Mouse (Mus musculus) lung, postnatal 10 days (tissue): ENCODE measurements around the gene Donson.
A peak's percentile ranks its signal among the peaks of the same experiment; 100 is the strongest.

Experiments
- DNase-seq: peaks from one replicate; pipeline ENCODE4 v3.0.0; 2021

Donson gene

DNA sequence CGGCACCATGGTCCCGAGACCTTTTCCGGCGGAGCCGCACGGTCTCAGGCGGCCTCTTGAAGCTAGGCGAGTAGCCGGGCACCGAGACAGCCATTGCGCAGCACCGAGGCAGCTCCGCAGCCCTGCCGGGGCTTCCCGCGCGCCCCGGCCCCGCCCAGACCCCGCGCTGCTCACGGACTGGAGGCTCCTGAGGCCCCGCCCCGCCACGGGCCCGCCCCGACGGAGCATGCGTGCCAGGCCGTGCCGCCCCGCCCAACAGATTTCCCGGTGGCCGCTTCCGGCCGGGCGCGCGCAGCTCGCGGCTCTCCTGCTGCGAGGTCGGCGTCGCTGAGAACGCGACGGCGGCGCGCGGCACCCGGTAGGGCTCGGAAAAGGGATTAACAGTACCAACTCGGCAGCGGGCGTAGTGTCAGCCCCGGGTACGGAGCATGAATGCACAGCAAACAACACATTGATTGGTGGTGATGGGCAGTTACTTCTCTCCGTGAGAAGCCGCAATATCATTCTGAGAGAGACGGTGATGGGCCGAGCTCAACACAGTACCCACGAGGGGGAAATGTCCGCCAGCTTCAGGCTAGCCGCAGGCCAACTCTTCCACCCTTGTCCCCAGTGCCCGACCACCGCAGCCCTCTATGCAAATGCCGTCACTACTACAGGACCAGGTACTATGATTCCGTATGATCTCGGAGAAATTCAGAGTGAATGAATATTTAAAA is at the start of gene Donson:
Gene Donson (minus strand): TSS at position 152 of the 716 bp plus-strand sequence.
- DNase-seq, result peak; percentile 95

GRCm38 (mm10) chr16:91736046-91736816 is 47.7 kb upstream of the Donson start:
- DNase-seq, result no peak

DNA sequence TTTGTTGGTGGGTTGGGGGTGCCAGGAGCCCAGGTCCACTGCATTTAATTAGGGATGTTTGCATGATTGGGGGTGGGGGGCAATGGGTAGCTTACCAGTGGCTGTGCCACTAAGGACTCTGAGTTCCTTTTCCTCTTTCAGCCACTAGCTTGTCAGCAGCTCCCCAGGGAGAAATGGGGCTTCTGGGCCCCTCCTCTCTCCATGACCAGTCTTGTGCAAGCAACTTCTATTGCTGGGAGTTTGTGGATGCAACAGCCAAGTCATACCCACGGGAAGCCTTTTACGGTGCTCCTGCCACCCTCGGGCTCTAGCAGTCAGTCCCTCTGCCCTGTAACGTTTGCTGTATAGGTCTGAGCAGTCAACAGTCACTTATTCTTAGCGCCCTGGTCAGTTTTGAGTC is 46.2 kb upstream of the Donson start:
- no peak for DNase-seq

DNA sequence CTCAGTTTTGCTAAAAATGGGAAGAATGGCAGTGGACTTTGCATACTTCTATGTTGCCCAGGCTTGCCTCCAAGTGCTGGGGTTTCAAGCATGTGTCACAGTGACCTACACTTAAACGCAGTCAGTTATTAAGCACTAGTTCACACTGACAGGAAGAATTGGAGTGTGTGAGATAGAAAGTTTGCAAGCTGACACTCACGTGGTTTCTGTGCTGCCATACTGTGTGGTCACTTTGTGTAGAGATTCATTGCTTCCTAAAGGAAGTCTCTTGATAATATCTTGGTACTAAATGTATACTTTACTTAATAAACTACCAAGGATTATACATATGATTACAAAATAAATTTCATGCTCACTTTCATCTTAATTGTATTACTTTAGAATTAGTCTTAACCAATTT is 44.2 kb upstream of the Donson start:
- DNase-seq, result no peak

DNA sequence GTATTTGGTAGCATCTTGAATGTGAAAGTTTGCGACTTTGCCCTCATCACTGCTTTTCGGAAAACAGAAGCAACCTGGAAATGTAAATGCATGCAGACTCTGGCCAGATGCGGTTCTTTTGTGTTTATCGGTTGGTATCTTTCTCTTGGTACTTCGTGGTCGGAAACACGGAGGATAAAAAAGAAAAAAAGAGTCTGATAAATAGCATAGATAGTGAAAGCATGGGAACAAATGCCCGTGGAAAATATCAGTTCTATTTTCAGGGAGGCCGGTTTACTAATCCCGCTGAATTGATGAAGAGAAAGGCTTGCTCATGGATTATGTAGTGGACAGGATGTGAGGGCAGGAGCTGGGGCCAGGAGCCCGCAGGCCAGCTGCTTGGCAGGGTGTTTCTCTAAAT is 41.9 kb upstream of the Donson start:
- no peak for DNase-seq

DNA sequence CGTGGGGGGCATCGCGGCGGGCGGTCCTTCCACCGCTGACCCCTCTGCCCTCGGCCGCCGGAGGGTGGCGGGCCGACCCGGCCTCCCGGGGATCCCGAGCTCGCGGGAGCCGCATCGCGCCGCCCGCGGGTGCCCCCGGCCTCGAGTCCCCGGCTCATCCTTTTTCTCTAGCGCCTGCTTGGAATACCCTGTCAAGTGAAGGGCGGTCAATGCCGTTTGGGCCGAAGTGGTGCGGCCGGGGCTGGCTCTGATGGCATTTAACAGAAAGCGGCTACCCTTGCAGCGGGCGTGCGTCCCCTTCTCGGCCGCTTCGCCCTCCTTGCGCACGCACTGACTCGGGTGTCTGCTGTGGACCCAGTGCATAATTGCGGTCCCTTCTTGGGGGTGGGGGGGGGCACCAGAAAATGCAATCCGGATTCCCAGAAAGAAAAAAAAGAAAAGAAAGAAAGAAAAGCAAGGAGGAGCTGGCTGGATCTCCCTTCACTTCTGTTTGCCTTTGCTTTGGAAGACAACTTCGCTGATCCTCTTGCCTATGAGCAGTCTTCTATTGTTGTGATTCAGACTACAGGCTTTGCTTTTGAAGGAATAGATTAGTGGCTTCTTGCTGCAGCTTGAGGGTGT is 41.4 kb upstream of the Donson start:
- DNase-seq, result peak; percentile 50

DNA sequence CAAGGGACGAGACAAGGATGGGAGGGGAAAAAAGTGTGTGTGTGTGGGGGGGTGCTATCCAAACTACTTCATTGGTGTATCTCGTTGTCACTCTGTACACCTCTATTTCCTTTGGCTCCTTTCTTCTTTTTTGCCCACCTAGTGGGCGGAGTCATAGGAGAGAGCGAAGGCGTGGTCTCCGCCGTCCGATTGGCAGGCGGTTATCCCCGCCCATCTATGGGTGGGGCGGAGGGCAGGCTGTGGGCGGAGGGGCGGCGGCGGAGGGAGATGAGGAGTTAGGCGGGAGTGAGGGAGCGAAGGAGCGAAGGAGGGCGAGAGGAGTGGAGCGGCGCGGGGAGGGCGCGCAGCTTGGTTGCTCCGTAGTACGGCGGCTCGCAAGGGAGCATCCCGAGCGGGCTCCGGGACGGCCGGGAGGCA is 40.5 kb upstream of the Donson start, which contains the start of gene Itsn1:
Gene Itsn1 (plus strand): TSS at position 216 of the 417 bp plus-strand sequence.
- peak; percentile 99 for DNase-seq

- DNase-seq, result peak; percentile 99
These were observed 39.8 kb upstream of the Donson start, which contains the start of gene Cryzl1 for GRCm38 (mm10) chr16:91728123-91729065. TSS of gene Cryzl1 (minus strand) at chr16:91728975.

GRCm38 (mm10) chr16:91727433-91727832 is 38.9 kb upstream of the Donson start:
- peak; percentile 36 for DNase-seq

GRCm38 (mm10) chr16:91724247-91724646 is 35.7 kb upstream of the Donson start:
- peak; percentile 71 for DNase-seq

- DNase-seq, result no peak
These were observed 28.8 kb upstream of the Donson start for GRCm38 (mm10) chr16:91717399-91717798.

DNA sequence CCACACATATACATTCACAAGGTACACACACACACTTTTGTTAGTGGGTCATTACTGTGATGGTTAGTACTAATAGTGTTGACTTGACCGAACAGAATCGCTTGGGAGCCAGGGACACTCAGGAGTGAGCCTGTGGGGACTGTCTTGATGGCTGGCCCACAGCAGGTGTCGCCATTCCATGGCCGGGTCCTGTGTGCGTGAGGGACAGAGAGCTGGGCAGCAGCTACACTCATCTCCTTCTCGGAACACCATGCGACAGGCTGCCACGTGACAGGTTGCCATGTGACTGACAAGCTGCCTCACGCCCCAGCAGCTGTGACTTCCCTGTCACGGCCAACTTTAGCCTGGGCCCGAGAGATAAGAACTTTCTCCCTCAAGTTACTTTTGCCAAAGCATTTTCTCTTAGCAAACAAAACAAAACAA is 28.4 kb upstream of the Donson start:
- peak; percentile 26 for DNase-seq

DNA sequence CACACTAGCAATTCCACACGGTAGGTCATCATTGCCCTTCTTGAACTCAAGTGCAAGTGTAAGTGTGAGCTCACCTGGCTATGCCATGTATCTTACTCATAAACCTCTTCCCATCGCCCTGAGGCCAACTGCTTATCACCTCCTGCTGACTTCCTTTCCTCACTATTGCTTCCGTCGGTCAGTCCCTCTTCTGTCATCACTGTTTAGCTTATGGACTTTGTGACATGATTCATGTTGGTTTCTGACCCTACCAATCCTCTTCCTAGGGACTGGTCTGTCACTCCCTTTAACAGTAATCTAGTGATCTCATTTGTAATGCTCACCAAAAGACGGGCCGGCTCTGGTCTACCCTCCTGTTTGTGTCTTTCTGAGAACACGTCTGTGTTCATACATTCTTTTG is 21.7 kb upstream of the Donson start:
- DNase-seq, result no peak

DNA sequence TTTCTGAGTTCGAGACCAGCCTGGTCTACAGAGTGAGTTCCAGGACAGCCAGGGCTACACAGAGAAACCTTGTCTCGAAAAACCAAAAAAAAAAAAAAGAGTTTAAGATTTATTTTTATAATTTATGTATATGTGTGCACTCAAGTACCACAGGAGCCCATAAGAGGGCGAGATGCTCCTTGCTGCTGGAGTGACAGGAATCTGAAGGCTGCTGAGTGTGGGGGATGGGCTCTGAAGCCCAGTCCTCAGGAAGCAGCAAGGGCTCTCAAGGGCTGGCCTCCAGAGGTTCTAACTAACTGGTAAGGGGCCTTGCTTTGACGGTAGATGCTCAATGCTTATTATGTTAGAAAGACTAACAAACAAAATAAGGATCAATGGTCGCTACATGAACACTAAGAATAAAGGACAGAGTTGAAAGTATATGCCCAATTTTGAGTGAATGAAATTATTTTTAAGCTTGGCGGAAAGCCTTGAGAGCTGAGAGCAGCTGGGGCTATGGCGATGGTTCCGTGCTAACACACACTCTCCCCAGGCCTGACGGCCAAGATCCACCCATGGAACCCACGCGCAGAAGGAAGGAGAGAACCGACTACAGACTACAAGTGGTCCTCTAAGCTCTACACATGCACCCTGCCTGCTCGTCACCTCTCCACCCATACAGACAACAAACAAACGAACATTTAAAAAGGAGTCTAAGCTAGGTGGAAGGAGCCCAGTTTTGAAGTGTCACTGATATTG is 16.2 kb upstream of the Donson start:
- no peak for DNase-seq

DNA sequence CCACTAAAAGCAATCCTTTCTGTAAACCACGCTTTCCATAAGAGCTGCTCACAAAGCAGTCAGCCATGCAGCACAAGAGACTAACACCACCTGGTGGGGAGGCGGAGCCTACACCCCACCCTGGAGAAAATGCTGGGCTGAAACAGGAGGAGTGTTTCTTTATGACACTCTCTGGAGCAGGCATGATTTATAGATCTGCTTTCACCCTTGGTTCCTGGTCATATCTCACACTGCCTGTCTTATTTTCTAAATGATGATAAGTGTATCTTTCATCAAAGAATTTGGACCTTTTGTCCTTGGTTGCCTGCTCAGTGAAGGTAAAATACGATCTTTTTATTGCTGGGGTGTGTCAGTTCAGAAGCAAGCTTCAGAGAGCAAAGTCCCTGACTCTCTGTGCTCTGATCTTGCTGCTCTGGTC is 14.2 kb upstream of the Donson start:
- no peak for DNase-seq

DNA sequence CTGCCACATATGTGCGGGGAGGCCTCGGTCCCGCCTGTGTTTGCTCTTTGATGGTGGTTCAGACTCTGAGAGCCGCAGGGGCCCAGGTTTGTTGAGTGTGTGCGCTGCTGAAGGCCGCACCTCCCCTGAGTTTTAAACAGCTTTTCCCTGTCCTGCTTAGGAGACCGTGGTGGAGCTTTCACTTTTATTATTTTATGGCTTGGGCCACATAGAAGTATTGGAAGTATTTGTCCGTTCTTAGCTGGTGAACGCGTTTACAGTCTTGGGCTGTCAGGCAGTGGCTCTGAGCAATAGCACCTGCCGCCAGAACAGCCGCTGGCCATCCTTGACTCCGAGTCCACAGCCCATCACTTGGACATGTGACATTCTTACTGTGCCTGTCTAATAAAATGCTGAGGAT is 13.3 kb upstream of the Donson start:
- DNase-seq, result peak; percentile 67

DNA sequence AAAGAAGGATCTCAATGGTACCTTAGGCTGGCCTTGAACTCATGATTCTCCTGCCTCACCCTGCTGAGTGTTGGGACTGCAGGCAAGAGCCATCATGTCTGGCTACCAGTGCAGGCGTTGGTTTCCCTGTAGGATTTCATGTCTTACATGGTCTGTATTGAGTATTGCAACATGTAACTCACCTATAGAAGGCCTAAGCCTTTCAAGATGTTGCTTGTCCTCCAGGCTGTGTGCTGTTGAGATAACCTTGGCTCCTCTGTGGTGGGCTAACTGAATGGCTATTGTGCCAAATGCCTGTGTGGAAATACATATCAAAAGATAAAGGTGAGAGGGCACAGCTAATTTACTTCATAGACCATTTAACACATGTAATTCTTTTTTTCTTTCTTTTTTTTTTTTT is 10.4 kb upstream of the Donson start:
- no peak for DNase-seq

- DNase-seq, result no peak
These were observed 6.7 kb upstream of the Donson start for GRCm38 (mm10) chr16:91695108-91695755.

DNA sequence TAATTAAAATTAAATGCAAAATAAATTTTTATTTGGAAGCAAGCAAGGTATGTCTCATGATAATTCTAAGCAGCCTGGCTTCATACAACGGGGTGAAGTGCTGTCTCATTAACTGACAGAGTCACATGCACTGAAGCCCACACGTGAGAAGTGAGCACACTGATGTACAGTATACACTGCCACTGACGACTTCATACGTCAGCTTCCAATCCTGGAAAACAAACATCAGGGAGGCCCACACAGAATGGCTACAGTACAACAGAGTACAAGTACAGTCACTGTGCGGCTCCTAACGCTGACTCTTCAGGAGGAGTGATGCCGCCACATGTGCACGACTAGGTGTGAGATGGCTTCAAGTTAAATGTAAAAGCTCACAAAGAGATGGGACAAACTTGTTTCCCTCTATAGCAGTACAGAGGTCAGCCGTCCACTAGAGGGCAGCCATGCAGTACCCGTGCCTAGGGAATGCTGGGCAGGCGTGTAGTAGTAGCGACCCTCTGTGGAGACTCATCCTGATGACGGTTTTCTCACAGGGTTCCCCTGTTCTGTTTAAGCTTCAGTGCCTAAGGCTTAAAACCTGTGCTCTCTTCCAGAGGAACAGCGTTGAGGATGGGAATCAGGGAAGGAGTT is 6.0 kb upstream of the Donson start:
- peak; percentile 89 for DNase-seq

DNA sequence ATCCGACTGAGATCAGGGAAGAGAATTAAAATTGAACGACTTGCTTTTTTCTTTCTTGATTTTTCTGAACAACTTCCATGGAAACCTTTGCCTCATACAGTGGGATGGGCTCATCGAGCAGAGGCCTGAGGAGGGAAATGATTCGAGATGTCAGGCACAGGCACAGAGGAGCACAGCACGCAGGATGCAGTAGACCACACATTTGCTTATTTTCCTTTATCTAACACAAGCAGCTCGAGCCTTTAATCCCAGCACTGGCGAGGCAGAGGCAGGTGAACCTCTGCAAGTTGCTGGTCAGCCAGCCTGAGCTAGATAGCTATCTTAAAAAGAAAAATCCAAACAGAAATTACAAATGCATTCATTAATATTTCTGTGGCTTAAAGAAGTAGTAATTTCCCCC is 1.2 kb upstream of the Donson start:
- DNase-seq, result no peak
